Comparison of ENCODE assay signal across 25 mouse cellular contexts in the genomic region with DNA sequence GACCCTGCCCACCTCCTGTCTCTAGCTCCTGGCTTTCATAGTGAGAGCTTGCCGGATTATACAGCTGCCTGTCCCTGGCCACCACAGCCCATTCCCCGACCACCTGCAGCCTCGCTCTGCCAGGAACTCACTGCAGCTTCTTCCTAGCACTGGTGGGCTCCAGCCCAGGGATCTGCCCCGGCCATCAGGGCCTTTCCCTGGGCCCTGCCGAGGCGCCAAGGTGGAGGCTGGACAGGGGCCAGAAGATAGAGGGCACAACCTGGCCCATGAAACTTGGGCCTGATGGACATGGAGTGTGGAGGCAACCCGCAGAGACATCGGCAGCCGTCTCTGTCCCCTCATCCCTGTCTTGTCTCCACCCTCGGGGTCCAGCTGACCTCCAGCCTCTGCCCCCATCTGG. TPM values are rescaled to one million over a fixed set of nuclear protein-coding genes. Genes with fewer than 3 reads are reported as not detected.
"Had no signal": no experiment of that assay in that cellular context is flagged by ENCODE, and none has a peak within 500 bp of the region (broad histone marks: within the 10 kb centered on the region; RNA-seq: fewer than 3 reads in every experiment).

No protein-coding gene starts in this region.

- H3K27ac ChIP-seq: layer of hippocampus, adult 2 months; limb, embryonic 12.5 days; limb, embryonic 15.5 days; liver, embryonic 14.5 days; macrophage; midbrain, embryonic 12.5 days; midbrain, embryonic 15.5 days; neural tube, embryonic 12.5 days; neural tube, embryonic 15.5 days; stomach, embryonic 15.5 days had no signal

- H3K4me2 ChIP-seq: limb, embryonic 12.5 days; limb, embryonic 15.5 days; liver, embryonic 11.5 days; lung, embryonic 14.5 days; midbrain, embryonic 12.5 days; midbrain, embryonic 15.5 days; neural tube, embryonic 12.5 days; neural tube, embryonic 15.5 days; stomach, embryonic 15.5 days had no signal

- H3K36me3 ChIP-seq: limb, embryonic 12.5 days; limb, embryonic 15.5 days; midbrain, embryonic 12.5 days; midbrain, embryonic 15.5 days; neural tube, embryonic 12.5 days; neural tube, embryonic 15.5 days; stomach, embryonic 15.5 days had no signal

- H3K9me3 ChIP-seq: limb, embryonic 12.5 days; limb, embryonic 15.5 days; midbrain, embryonic 12.5 days; midbrain, embryonic 15.5 days; neural tube, embryonic 12.5 days; neural tube, embryonic 15.5 days; stomach, embryonic 15.5 days had no signal

- H3K4me3 ChIP-seq: layer of hippocampus, adult 2 months; limb, embryonic 12.5 days; limb, embryonic 15.5 days; midbrain, embryonic 12.5 days; midbrain, embryonic 15.5 days; neural tube, embryonic 12.5 days; neural tube, embryonic 15.5 days; stomach, embryonic 15.5 days had no signal

- H3K27me3 ChIP-seq: midbrain, embryonic 15.5 days had no signal

- ATAC-seq: liver, postnatal 0 days; lung, postnatal 0 days; midbrain, embryonic 15.5 days had no signal

- H3K4me1 ChIP-seq: limb, embryonic 15.5 days; stomach, embryonic 15.5 days had no signal

- H3K9ac ChIP-seq: limb, embryonic 12.5 days; limb, embryonic 15.5 days; liver, embryonic 14.5 days; liver, postnatal 0 days; lung, embryonic 14.5 days; midbrain, embryonic 12.5 days; midbrain, embryonic 15.5 days; neural tube, embryonic 12.5 days; neural tube, embryonic 15.5 days; stomach, embryonic 15.5 days had no signal

- DNase-seq: kidney, adult 9 months; kidney, postnatal 25 days; layer of hippocampus, adult 9-11 months; left cerebral cortex, postnatal 4 days; liver, postnatal 0 days; lung, embryonic 14.5 days; right cerebral cortex, adult 18-20 months; right cerebral cortex, postnatal 14 days; right cerebral cortex, postnatal 4 days; spleen, adult 18-20 months; thymus, adult 2 months; thymus, postnatal 14 days; thymus, postnatal 4 days had no signal

RNA-seq across cellular contexts. Expression of gene Cdh22, which starts 21.6 kb away (rescaled TPM):
- polyA plus RNA-seq: liver, postnatal 0 days; macrophage had no signal
